Mouse (Mus musculus) thymus, adult 2 months (tissue): ENCODE data around the gene Lsm2.

Experiments used
- CTCF ChIP-seq: fragments of 200-500 bp; IDR thresholded peaks from 2 replicates; pipeline ENCODE4 v1.5.1; 2012; ENCODE audit warnings: mild to moderate bottlenecking, control low read depth, low read length, moderate library complexity, borderline replicate concordance; ENCODE audit not compliant: control insufficient read depth, poor library complexity, insufficient read depth; ENCODE audit errors: extremely low read depth
- POLR2A ChIP-seq: fragments of 200-500 bp; IDR thresholded peaks from 2 replicates; pipeline ENCODE4 v1.6.1; 2012; ENCODE audit warnings: mild to moderate bottlenecking, low read length, control low read depth, moderate library complexity; ENCODE audit not compliant: control insufficient read depth, poor library complexity, insufficient read depth; ENCODE audit errors: extremely low read depth

DNA sequence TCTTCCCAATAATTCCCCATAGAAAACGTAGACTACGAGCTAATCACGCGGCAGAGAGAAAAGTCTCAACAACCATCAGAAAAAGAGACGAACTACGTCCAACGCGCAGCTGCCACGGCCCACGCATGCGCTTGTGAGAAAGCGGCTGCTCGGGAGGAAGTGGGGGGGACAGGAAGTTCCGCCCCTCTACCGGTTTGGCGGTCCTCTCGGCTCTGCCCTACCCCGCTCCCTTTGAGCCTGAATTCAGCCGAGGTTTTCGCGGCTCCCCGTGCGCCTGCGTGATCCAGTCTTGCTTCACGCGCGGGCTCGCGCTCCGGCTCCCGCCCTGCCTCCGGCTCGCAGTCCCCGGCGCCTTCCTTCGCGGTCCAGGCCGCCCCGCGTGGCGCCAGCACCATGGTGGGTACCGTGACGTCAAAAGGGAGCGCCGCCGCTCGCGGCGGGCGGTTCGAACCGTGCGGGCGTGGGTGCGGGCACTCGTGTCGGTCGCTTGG is at the start of gene Lsm2:
- TF ChIP-seq POLR2A (peak; percentile 61), CTCF (peak; percentile 54; the same call in 1 of the 2 replicates)
